Mouse (Mus musculus) megakaryocyte, adult 5-6 weeks (primary cell): Measurements from ENCODE around the gene Gm5089. TPM values are rescaled to one million over a fixed set of nuclear protein-coding genes. Genes with fewer than 3 reads are reported as not detected.

Source experiments
- ATAC-seq: 2 replicates; pipeline ENCODE4 v1.8.0; 2016; ENCODE audit warnings: mild to moderate bottlenecking, inconsistent platforms; ENCODE audit not compliant: poor library complexity, severe bottlenecking
- total RNA-seq, 2 experiments: library from RNA; stranded (forward) in 1 of 2; stranded (reverse) in 1 of 2; fragments of 153-499, 151-499 nt in 1 of 2; fragments of 221-1000, 200-1000 nt in 1 of 2; gene quantifications; 2 replicates each; pipeline versions ENCODE4 v1.2.3 to v1.2.4; 2015 to 2017

The Gm5089 gene
- not detected in 2 replicates for total RNA-seq (2015)
- total RNA-seq (2017) = not detected in 2 replicates

GRCm38 (mm10) chr14:122450496-122451382 lies at the start of gene Gm5089:
Gene Gm5089, minus strand, starts transcription at chr14:122451115.
- no peak for ATAC-seq

GRCm38 (mm10) chr14:122492015-122492414 lies 41.1 kb upstream of the Gm5089 start:
- no peak for ATAC-seq

- no peak for ATAC-seq
These were observed 40.6 kb upstream of the Gm5089 start for GRCm38 (mm10) chr14:122491521-122491920.

GRCm38 (mm10) chr14:122490441-122491328 lies 39.8 kb upstream of the Gm5089 start, which contains the start of gene Gm10837:
Gene Gm10837, plus strand, starts transcription at chr14:122490586.
- no peak for ATAC-seq

GRCm38 (mm10) chr14:122489686-122490414 lies 38.9 kb upstream of the Gm5089 start:
- no peak for ATAC-seq

- ATAC-seq = no peak
These were observed 38.1 kb upstream of the Gm5089 start for GRCm38 (mm10) chr14:122489041-122489440.

GRCm38 (mm10) chr14:122487366-122487765 lies 36.5 kb upstream of the Gm5089 start:
- no peak for ATAC-seq

GRCm38 (mm10) chr14:122486611-122487010 lies 35.7 kb upstream of the Gm5089 start:
- no peak for ATAC-seq

GRCm38 (mm10) chr14:122485635-122486181 lies 34.8 kb upstream of the Gm5089 start:
- ATAC-seq = 0 out of 2 replicates have a peak, but pooled peaks have one; percentile 12

GRCm38 (mm10) chr14:122484844-122485551 lies 34.1 kb upstream of the Gm5089 start:
- ATAC-seq = no peak

- ATAC-seq = no peak
These were observed 33.5 kb upstream of the Gm5089 start for GRCm38 (mm10) chr14:122484458-122484843.

GRCm38 (mm10) chr14:122483556-122484421 lies 32.9 kb upstream of the Gm5089 start:
- no peak for ATAC-seq

GRCm38 (mm10) chr14:122483024-122483385 lies 32.1 kb upstream of the Gm5089 start:
- ATAC-seq = no peak

GRCm38 (mm10) chr14:122482081-122483023 lies 31.4 kb upstream of the Gm5089 start:
- no peak for ATAC-seq

GRCm38 (mm10) chr14:122481181-122481580 lies 30.3 kb upstream of the Gm5089 start:
- ATAC-seq = no peak

GRCm38 (mm10) chr14:122480355-122480754 lies 29.4 kb upstream of the Gm5089 start:
- no peak for ATAC-seq

- ATAC-seq = no peak
These were observed 28.7 kb upstream of the Gm5089 start for GRCm38 (mm10) chr14:122479461-122480109.
